Mouse (Mus musculus): Measurements from ENCODE around the gene Rptor. TPM values are rescaled to one million over a fixed set of nuclear protein-coding genes. Genes with fewer than 3 reads are reported as not detected.

The Rptor gene
- polyA plus RNA-seq, 1 experiment from 2014 or later, result 3.1 TPM

GRCm38 (mm10) chr11:119733657-119733990, 130.9 kb downstream of the Rptor start:
- no peaks in the 10 kb centered on the region for H3K36me3 ChIP-seq (replicated peaks; ENCODE audit: insufficient read depth, low read length)
- TF ChIP-seq CTCF (IDR thresholded peaks at IDR 0.05; ENCODE audit: low read depth) (no peak), EP300 (IDR thresholded peaks at IDR 0.05; ENCODE audit: low read depth) (no peak)
- H3K27ac ChIP-seq (ENCODE audit: low read depth), result no peak overlapping the region
- DNase-seq (no peak), ATAC-seq (no peak)
- no peaks in the 10 kb centered on the region for H3K4me1 ChIP-seq (ENCODE audit: insufficient read depth)
- no peak overlapping the region for H3K4me3 ChIP-seq (ENCODE audit: low read depth, low read length)
- H3K27me3 ChIP-seq (ENCODE audit: insufficient read depth, low read length), result no peaks in the 10 kb centered on the region
- no peak overlapping the region for H3K9ac ChIP-seq (replicated peaks)
- H3K4me2 ChIP-seq (ENCODE audit: low read depth, low read length), result no peak overlapping the region
- H3K9me3 ChIP-seq (ENCODE audit: low read length), result no peaks in the 10 kb centered on the region
- WGBS (ENCODE audit: insufficient replicate concordance), result 93% methylated on average over 7 of the region's 7 CpGs

DNA sequence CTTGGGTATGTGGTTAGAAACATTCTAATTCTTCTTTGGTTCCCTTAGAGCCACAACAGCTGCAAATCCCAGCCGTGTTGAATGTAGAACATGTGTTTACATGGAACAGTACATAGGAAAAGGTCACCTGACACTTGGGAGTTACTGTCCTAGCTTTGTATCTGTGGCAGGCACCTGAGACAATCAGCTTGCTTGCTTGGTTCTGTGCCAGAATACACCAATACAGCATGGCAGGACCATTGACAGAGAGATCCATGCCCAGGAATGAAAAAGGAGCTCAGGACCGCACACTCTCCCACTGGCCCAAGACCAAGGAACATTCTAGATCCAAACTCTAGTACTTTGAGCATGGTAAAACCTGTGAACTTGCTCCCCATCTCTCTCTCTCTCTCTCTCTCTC, 132.4 kb downstream of the Rptor start:
- 91% methylated on average over 2 of the region's 2 CpGs for WGBS (ENCODE audit: insufficient replicate concordance)
- no peaks in the 10 kb centered on the region for H3K9me3 ChIP-seq (ENCODE audit: low read length)
- DNase-seq, result no peak

GRCm38 (mm10) chr11:119738990-119739846, 136.5 kb downstream of the Rptor start:
- Histone ChIP-seq H3K36me3 (replicated peaks; ENCODE audit: insufficient read depth, low read length) (no peaks in the 10 kb centered on the region), H3K4me1 (ENCODE audit: insufficient read depth) (no peaks in the 10 kb centered on the region), H3K27ac (ENCODE audit: low read depth) (no peak overlapping the region), H3K4me2 (ENCODE audit: low read depth, low read length) (no peak overlapping the region), H3K27me3 (ENCODE audit: insufficient read depth, low read length) (no peaks in the 10 kb centered on the region), H3K9ac (replicated peaks) (no peak overlapping the region), H3K4me3 (ENCODE audit: low read depth, low read length) (no peak overlapping the region), H3K9me3 (ENCODE audit: low read length) (no peaks in the 10 kb centered on the region)
- DNase-seq, result no peak
- no peak for TF ChIP-seq CTCF (IDR thresholded peaks at IDR 0.05; ENCODE audit: low read depth)
- TF ChIP-seq EP300 (IDR thresholded peaks at IDR 0.05; ENCODE audit: low read depth), result no peak
- ATAC-seq, result no peak
- 77% methylated on average over 7 of the region's 7 CpGs for WGBS (ENCODE audit: insufficient replicate concordance)

More for the DNA sequence above, 132.4 kb downstream of the Rptor start:
- no peaks in the 10 kb centered on the region for H3K36me3 ChIP-seq (replicated peaks; ENCODE audit: insufficient read depth, low read length)
- no peak for ATAC-seq
- H3K9ac ChIP-seq (replicated peaks), result no peak overlapping the region
- TF ChIP-seq EP300 (IDR thresholded peaks at IDR 0.05; ENCODE audit: low read depth) (no peak), CTCF (IDR thresholded peaks at IDR 0.05; ENCODE audit: low read depth) (no peak)
- no peak overlapping the region for H3K27ac ChIP-seq (ENCODE audit: low read depth)
- H3K27me3 ChIP-seq (ENCODE audit: insufficient read depth, low read length), result no peaks in the 10 kb centered on the region
- H3K4me3 ChIP-seq (ENCODE audit: low read depth, low read length), result no peak overlapping the region
- H3K4me2 ChIP-seq (ENCODE audit: low read depth, low read length), result no peak overlapping the region
- no peaks in the 10 kb centered on the region for H3K4me1 ChIP-seq (ENCODE audit: insufficient read depth)

DNA sequence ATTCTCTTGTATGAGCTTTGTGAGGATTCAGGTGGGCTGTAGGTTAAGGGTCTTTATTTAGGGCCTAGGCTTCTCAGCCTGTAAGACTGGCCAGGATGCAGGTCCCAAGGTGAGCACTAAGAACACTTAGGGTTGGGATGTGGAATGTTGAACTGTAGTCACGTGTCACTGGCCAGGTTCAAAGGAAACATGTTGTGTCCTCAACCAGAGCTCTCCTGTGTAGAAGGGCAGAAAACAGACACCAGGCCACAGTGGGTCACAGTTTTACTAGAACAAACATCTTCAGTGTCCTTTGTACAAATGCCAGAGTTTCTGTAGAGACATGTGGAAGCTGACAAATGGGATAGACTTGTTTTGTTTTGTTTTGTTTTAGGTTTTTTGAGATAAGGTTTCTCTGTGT, 138.7 kb downstream of the Rptor start:
- TF ChIP-seq CTCF (IDR thresholded peaks at IDR 0.05; ENCODE audit: low read depth), result no peak
- TF ChIP-seq EP300 (IDR thresholded peaks at IDR 0.05; ENCODE audit: low read depth), result no peak
- Histone ChIP-seq H3K4me3 (ENCODE audit: low read depth, low read length) (no peak overlapping the region), H3K9ac (replicated peaks) (no peak overlapping the region), H3K27me3 (ENCODE audit: insufficient read depth, low read length) (no peaks in the 10 kb centered on the region), H3K9me3 (ENCODE audit: low read length) (no peaks in the 10 kb centered on the region), H3K4me2 (ENCODE audit: low read depth, low read length) (no peak overlapping the region), H3K4me1 (ENCODE audit: insufficient read depth) (no peaks in the 10 kb centered on the region), H3K27ac (ENCODE audit: low read depth) (no peak overlapping the region), H3K36me3 (replicated peaks; ENCODE audit: insufficient read depth, low read length) (no peaks in the 10 kb centered on the region)
- DNase-seq, result no peak
- ATAC-seq, result no peak
- 77% methylated on average over 1 of the region's 1 CpGs for WGBS (ENCODE audit: insufficient replicate concordance)

DNA sequence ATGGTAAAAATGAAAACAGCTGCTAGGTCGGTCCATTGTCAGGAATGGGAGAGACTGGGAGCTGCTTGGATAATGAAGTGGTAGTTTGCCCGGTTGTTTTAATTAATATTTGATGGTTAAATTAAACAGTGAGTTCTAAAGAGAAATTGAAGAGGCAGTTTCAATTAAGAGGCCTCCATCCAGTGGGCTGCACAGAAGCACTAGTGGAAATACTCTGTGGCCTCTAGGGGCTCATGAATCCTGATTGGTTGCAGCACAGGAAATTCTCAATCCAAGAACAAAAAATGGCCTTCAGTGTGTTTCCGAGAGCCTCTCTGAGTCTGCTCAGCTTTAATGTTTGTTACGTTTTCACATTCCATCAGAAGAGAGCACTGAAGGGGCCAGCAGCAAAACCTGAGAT, 141.7 kb downstream of the Rptor start:
- TF ChIP-seq EP300 (IDR thresholded peaks at IDR 0.05; ENCODE audit: low read depth) (no peak), CTCF (IDR thresholded peaks at IDR 0.05; ENCODE audit: low read depth) (no peak)
- no peaks in the 10 kb centered on the region for H3K9me3 ChIP-seq (ENCODE audit: low read length)
- H3K27ac ChIP-seq (ENCODE audit: low read depth), result no peak overlapping the region
- no peaks in the 10 kb centered on the region for H3K4me1 ChIP-seq (ENCODE audit: insufficient read depth)
- H3K27me3 ChIP-seq (ENCODE audit: insufficient read depth, low read length), result no peaks in the 10 kb centered on the region
- no peak overlapping the region for H3K9ac ChIP-seq (replicated peaks)
- DNase-seq (no peak), ATAC-seq (no peak)
- no peaks in the 10 kb centered on the region for H3K36me3 ChIP-seq (replicated peaks; ENCODE audit: insufficient read depth, low read length)
- no peak overlapping the region for H3K4me3 ChIP-seq (ENCODE audit: low read depth, low read length)
- WGBS (ENCODE audit: insufficient replicate concordance), result 87% methylated on average over 4 of the region's 4 CpGs
- H3K4me2 ChIP-seq (ENCODE audit: low read depth, low read length), result no peak overlapping the region

GRCm38 (mm10) chr11:119745333-119745732, 142.6 kb downstream of the Rptor start:
- Histone ChIP-seq H3K27me3 (ENCODE audit: insufficient read depth, low read length) (no peaks in the 10 kb centered on the region), H3K4me2 (ENCODE audit: low read depth, low read length) (no peak overlapping the region), H3K9ac (replicated peaks) (no peak overlapping the region), H3K4me3 (ENCODE audit: low read depth, low read length) (no peak overlapping the region), H3K4me1 (ENCODE audit: insufficient read depth) (no peaks in the 10 kb centered on the region), H3K27ac (ENCODE audit: low read depth) (no peak overlapping the region), H3K36me3 (replicated peaks; ENCODE audit: insufficient read depth, low read length) (no peaks in the 10 kb centered on the region), H3K9me3 (ENCODE audit: low read length) (no peaks in the 10 kb centered on the region)
- 87% methylated on average over 7 of the region's 7 CpGs for WGBS (ENCODE audit: insufficient replicate concordance)
- DNase-seq (no peak), ATAC-seq (no peak)
- TF ChIP-seq CTCF (IDR thresholded peaks at IDR 0.05; ENCODE audit: low read depth) (no peak), EP300 (IDR thresholded peaks at IDR 0.05; ENCODE audit: low read depth) (no peak)

Measured in liver, postnatal 0 days (tissue).